Mouse (Mus musculus) right cerebral cortex, postnatal 10 days (tissue): Measurements from ENCODE around the gene Klhdc10.

Experiments
- DNase-seq, 2 experiments: peaks; one replicate each; pipeline ENCODE4 v3.0.0; 2021; ENCODE audit warnings: low spot score in 2 of 2

Klhdc10 gene

DNA sequence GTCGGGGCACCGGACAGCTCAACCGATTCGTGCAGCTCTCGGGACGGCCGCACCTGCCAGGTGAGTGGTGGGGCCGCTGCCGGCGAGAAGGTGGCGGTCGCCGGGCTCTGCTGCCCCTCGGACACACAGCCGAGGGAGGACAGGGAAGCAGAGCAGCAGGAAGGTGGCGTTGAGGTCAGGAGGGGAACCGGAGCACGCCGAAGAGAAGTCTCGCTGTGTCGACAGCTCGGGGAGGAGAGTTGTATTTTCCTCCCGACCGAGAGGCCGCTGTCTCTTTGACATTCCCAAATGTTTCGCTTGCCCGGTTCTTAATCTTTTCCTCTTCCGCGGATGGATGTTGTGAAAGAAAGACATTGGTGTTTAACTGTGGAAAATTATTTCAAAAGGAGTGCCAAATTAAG lies 423 bp downstream of the Klhdc10 start:
- peak in 1 of 2 experiments; percentile 70 for DNase-seq

DNA sequence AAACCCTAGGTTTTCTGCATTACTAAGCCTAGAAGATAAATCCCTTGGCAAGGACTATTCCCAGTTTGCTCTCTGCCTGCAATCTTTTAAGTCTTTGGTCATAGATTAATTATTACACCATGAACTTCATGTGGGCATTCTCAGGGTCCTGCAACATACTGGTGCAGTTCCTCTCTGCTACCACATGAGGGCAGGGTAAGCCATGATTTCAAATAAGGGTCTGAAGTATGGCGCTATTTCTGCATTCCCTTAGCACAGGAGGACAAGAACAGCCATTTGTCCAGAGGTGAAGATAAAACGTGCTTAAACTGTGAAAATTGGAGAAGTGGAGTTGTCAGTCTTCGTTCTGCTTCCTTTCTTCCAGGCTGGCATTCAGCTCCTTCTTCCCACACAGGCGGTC lies 1.8 kb downstream of the Klhdc10 start:
- peak; percentile 80 to 87 for DNase-seq

DNA sequence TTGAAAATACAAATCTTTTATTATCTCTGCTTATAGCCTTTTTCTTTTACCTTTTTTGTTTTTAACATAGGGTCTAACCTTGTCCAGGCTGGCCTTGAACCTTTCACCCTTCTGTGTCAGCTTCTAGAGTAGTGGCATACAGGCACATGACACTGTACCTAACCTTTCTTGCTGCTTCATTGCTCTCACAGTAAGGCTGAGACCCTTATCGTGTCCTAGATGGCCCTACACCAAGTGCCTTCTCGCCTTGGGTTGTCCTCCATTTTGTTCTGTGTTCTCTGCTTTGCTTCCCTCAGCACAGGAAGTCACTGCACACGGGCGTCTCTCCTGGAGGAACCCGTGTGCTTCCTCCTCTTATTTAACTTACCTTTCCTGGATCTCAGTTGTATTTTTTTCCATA lies 3.0 kb downstream of the Klhdc10 start:
- no peak for DNase-seq

DNA sequence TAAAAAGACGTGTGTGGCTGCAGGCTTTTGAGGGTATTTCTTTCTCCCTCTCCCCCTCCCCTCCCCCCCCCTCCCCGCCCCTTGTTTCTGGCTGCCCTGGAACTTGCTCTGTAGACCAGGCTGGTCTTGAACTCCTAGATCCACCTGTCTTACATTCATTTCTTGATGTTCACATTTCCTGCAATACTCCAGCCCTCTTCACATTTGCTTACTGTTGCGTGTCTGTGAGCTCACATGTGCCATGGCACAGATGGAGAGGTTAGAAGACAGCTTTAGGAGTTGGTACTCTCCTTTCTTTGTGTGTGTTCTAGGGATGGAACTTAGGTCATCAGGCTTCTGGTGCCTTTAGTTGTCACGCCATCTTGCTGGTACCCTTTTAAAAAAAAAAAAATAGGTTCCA lies 6.6 kb downstream of the Klhdc10 start:
- no peak for DNase-seq

DNA sequence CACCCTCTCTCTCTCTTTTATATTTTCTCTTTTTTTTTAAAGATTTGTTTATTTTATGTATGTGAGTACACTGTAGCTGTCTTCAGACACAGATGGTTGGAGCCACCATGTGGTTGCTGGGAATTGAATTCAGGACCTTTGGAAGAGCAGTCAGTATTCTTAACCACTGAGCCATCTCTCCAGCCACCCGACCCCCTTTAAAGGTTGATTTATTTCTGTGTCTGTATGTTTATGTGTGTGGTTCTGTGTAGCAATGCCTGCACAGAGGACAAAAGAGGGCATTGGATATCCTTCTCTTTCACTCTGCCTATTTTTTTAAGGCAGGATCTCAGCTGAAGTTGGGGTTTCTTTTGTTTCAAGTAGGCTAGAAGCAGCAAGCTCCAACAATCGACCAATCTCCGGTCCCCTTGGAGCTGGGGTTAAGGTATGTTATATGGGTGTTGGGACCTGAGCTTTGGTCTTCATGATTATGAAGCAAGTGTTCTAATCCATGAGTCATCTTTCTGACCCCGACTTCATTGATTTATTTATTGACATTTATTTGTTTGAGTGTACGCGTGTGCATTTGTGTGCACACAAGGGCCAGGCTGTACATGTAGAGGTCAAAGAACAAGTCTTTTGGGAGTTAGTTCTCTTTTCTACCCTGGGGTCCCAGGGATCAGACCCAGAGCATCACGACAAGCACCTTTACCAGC lies 7.9 kb downstream of the Klhdc10 start:
- no peak for DNase-seq

DNA sequence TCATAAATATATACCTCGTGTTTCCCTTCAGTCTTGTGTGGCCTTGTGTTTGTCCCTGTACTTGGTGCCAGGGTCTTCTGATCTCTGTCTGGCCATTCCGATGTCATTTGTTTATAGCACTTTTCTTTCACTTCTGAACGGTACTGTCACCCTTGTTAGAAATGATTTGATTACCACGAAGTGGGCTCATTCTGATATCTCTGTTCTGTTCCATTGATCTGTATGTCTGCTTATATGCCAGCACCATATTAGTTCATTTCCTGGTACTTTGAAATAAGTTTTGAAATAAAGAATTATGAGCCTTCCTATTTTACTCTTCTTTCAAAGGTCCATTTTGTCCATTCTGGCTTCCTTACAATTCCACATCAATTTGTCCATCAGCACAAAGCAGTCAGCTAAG lies 9.6 kb downstream of the Klhdc10 start:
- DNase-seq = no peak

DNA sequence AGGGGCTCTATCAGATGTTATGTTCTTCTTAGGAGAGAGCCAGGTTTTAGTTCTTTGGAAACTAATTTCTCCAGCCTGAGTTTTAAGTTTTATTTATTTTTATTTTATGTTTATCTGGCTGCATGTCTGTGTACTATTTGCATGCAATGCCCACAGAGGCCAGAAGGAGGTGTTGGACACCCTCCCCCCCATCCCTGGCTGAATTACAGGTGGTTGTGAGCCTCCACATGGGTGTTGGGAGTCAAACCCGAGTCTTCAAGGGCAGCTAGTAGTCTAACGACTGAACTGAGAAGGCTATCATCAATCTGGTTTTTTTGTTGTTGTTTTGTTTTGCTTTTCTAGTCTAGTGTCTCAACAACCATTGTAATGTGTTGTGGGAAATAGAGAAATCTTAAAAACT lies 14.5 kb downstream of the Klhdc10 start:
- DNase-seq = no peak

DNA sequence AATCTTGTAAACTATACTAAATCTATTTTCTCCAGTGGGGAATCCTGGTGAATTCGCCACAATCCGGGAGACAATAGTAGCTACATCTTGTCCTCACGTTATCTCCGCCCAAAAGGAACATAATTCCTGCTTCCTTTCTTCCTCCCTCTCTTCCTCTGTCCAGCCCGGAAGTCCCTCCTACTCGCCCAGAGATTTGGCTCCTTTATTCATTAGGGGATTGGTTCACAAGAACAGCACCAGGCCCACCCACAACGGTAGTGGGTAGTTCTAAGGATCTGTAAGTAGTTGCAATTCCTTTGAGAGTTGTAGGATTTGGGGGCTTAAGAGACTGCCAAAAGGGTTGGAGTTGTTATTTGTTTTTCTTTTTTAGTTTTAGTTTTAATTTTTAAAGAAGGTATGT lies 15.1 kb downstream of the Klhdc10 start:
- DNase-seq = no peak

DNA sequence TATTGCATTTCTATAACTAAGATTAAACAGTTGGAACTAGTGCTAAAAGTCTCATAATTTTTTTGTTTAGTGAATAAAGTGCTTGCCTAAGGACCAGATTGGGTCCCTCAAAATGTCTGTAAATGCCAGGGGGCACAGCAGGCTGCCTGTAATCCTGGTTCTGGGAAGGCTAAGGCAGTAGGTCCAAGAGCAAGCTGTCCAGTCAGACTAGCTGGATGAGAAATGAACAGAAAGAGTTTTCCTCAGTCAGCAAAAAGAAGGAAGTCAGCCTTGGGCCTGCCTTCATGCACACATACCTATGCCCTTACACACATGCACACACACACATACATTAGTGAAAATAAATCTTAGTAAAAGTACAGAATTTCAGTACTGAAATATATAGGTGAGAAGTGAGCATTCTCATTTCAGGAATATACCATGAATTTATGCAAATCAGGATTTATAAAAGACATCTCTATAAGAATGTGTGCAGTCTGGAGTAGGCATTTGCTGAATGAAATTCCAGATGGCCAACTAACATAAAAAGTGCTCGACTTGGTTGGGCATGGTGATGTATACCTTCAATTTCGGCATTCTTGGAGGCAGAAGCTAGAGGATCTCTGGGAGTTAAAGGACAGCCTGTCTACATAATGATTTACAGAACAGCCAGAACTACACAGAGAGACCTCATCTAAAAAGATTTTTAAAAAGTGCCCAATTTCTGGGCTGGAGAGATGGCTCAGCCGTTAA lies 31.0 kb downstream of the Klhdc10 start:
- no peak for DNase-seq

DNA sequence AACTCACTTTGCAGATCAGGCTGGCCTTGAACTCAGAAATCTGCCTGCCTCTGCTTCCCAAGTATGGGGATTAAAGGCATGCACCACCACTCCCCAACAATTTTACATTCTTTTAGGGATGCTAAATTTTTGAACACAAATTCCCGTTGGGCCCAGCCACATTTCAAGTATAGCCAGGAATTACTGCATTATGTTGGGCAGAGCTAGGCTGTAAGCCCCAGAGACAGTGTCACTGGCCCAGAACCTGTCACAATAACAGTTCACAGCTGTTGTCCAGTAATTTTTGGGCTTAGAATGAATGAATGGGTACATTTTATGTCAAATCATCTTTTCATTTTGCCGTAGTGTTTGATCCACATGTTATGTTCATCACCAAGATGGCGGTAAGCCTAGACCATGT lies 34.8 kb downstream of the Klhdc10 start:
- no peak for DNase-seq

DNA sequence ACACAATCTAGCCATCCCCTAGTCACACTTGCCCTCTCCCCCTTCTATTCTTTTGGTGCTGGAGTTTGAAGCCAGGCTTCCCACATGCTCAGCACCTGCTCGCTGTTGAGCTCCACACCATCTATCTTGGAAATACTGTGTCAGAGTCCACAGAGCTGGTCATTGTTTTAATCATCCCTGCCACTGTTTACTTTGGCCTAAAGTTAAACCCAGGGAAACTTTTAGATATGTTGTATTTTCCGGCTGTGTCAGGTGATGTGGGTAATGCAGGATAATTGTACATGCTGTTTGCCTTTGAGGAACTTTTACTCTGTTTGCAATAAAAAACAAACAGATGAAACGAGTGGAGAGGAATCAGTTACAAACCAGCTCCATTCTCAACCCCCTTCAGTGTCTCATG lies 35.4 kb downstream of the Klhdc10 start:
- no peak for DNase-seq

DNA sequence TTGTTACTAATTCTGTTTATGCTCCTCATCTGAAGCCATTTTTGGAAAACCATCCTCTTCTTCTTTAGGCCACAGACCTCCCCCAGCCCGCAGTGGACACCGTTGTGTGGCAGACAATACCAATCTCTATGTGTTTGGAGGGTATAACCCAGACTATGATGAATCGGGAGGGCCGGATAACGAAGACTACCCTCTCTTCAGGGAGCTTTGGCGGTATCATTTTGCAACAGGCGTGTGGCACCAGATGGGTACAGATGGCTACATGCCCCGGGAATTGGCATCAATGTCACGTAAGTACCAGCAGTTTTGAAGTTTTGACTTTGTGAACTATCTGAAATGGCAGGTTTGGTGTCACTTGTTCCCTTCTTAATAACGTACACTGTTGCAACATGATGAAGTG lies 37.9 kb downstream of the Klhdc10 start:
- DNase-seq = no peak

DNA sequence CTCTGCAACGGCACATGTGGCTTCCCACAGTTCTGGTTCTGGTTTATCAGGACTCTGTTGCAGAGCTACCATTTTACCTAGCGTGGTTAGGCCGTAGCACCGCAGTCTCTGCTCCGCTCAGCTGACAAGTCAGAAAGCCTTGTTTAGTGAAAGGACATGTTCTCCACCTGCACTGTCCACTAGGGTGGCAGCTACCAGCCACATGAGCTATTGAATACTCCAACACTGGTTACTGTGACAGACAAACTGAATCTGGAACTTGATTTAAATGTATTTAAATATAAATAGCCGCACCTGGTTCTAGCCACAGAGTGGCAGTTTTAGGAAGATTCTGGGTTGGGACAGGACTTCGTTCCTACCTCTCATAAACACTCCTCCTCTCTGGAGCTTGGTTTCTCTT lies 55.3 kb downstream of the Klhdc10 start:
- no peak for DNase-seq

DNA sequence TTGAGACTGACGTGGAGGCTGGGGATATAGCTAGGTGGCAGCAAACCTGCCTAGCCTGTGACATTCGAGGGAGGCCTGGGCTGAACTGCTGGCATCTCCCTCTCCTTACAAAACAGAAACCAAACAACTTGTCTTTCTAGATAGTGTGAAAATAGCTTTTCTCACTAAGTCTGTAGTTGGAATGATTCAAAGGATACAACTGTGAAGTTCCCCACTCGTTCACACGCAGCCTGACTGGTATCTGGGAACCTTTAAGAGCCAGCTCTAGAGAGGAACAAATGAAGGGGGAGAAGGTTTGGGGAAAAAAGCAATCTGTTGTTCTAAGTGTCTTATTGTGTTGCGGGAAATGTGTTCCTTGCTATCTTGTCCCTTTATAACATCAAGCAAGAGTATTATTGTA lies 57.0 kb downstream of the Klhdc10 start:
- no peak for DNase-seq

DNA sequence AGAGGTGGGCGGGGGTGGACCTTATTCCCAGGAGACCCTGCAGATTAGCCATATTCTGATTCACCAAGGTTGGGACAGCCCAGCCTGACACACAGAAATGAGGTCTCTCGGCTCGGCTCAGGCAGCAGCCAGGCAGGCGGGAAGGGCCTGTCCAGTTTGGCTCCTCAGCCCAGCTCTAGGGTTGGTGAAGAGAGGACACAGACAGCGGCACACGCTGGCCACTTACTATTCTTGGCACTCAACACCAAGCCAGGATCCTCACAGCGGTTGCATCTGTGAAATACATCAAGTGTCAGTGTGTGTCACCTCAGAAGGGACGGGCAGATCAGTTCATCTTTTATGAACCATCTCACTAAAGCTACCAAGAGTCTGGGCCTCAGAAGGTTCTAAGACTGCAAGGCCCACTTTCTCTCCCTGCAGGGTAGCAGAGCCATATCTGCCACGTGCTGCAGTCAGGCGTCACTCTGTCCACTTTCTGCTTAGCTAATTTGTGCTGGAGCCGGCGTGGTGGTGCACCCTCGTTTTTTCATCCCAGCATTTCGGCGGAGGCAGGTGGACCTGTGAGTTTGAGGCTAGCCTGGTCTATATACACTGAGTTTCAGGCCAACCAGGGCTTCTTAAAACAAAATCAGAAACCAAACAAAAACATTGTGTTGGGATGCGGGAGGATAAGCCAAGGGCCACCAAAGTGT lies 57.5 kb downstream of the Klhdc10 start:
- peak in 1 of 2 experiments; percentile 36 for DNase-seq

DNA sequence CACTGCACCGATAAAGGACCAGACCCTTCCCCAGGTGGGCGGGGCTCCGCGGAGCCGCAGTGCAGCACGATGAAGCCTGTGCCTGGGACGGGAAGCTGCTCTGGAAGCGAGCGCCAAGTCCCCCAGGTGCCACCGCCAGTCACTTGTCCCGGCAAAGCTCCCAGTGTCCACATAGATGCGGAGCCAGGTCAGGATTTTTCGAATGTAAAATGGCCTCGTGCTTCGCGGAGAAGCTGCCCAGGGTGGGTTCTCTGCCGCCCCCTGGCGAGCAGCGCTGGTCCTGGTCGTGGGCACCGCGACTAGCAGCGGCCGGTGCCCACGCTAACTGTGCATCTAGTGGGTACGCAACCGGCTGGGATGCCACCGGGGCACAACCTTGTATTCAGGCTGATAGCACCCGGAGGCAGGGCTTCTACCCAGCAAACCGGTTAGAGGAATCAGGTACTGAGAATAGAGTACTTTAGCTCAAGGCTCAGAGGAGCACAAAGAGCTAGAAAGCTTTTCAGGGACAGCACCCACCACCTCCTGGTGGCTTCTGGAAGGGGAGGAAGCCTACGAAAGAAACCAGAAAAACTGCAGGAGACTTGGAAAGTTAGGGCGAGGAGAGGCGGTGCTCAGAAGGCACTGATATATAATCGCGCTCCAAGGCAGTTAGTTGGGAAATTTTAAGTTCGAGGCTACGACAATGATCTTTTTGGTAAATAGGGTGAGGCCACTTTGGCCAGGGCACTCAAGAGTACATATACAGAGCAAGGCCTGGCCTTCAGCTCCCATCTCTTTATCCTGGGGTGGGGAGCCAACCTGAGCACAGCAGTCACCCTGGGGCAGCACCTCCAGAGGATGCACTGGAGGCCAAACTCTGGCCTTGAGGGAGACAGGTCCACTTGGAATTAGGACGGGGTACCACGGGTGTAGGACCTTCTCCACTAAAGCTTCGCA lies 58.4 kb downstream of the Klhdc10 start:
- peak; percentile 84 to 89 for DNase-seq

DNA sequence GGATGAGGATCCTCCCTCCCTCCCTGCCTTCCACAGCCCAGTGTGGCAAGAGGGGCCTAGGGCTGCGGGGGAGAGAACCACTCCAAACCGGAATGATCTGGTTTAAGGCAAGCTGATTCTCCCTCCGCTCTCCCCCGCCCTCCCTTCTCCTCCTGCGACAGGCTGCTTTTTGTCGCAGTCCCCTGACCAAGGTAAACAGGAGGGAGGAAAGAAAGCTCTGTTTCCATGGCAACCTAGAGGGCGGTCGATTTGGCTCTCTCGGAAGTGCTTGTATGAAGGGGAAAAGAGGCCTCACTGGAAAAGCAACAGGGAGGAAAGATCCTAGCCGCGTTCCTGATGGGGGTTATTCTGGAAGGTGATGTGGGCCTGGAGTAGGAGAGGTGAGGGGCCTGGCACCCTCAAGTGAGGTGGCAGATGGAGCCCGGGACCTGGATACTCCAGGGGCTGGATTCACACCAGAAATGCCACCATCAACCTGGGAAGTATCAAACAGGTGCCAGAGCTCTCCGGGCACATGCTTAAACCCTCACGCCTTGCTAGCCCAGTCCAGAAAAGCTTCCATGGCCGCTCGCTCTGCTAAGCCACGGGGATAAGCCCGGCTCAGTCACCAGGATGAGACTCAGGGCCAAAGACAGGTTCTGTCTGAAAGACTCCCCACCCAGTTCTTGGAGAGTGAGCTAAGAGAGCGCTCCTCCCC lies 59.2 kb downstream of the Klhdc10 start:
- DNase-seq = peak; percentile 92 to 95

DNA sequence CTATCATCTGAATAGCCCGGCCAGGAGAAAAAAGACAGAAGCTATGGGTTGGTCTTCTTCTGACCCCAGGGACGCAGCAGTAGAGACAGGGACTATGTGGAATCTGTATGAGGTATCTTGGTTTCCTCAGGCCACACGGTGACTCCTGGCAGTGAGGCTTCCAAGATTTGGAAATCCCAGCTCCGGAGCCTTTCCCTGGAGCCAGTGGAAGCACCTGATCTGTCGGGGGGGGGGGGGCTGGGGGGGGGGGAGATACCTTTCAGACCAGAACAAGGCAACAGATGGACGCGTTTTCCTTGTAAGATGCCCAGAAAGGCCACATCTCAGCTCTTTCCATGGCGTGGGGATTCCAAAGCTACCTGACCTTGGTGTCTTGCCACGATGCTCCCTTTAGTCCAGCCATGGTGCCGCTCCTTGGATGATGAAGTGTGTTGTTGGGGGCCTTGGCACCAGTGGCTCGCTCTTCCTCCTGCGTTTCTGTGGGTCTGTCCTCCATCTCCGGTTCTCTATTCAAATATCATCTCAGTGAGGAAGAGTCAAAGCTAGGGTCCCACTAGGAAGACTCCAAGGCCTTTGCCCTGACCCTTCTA lies 60.2 kb downstream of the Klhdc10 start:
- no peak for DNase-seq

DNA sequence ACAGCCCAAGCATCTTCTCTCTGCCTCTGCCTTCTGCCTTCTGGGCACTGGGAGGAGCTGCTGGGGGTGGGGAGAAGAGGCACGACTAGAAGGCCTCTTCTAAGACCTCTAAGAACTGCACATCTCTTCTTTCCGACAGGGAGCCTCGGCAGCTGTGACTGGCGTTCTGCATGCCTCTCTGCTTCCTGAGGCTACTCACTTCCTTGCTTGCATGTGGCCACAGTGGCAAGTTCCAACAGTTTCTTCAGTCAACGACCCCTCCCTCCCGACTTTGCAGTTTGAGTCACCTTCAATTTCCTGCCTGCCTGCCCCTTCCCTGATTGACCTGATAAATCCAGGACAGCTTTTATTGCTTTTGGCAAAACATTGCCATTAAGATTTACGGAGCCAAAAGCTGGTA lies 61.2 kb downstream of the Klhdc10 start:
- no peak for DNase-seq

DNA sequence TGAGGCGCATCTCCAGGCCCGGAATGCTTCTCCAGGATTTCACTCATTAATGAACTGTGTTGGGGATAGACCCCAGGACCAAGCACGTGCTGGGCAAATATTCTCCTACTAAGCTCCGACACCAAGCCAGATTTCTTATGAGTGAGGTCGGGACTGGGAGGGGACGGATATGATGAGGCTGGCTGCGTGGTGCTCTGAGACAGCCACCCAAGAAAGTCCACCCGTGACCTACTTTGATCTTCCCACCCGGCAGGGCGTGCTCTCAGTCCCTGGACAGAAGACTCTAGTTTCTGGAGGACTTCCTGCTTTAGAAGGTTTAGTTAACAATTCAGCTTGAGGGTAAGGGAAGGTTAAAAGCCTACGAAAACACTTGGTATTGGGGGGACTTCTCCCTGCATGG lies 63.9 kb downstream of the Klhdc10 start:
- no peak for DNase-seq

DNA sequence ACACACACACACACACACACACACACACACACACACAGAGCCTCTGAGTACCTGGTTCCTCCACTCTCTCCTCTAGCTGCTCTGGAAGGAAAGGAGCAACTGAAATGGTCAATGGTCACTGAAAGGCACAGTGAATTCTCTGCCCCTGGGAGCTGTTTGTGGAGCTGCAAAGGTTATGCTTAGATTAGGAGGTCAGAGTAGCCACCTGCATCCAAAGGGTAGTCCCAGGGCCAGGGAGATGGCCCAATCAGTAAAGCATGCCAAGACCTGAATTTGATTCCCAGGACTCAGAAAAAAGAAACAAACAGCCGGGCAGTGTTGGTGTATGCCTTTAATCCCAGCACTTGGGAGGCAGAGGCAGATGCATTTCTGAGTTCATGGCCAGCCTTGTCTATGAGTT lies 66.4 kb downstream of the Klhdc10 start:
- DNase-seq = no peak
